Mouse (Mus musculus) B cell, adult 62 days (primary cell): ENCODE measurements around the gene Olfr811. TPM values are rescaled to one million over a fixed set of nuclear protein-coding genes. Genes with fewer than 3 reads are reported as not detected.

Experiments used
- total RNA-seq: library from RNA; stranded (reverse); gene quantifications from 4 replicates; pipeline ENCODE4 v1.2.4, GENCODE M21; 2023

Olfr811 gene
- total RNA-seq = not detected in 4 replicates

GRCm38 (mm10) chr10:129804296-129804695 is at the start of gene Olfr811:
Olfr811 (minus strand) TSS chr10:129804396.

DNA sequence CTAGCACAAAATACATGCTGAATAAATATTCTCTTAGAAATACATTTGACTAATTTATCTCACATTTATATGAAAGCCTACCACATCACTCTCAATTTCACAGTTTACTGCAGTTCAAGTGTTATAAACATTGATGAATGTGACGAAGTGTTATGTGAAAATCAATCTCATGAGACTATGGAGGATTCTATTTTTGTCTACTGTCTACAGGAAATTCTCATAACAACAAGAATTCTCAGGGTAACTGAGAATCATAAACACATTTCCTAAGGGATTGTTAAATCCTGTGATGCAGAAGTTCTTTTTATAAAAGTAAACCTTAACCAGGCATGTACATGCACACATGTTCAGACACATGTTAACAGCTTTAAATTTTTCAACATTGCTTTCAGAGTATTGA is 41.8 kb upstream of the Olfr811 start, which contains the start of gene Olfr812:
Gene Olfr812 (minus strand): TSS at position 101 of the 400 bp plus-strand sequence.

GRCm38 (mm10) chr10:129794817-129795216 is 9.4 kb downstream of the Olfr811 start, which contains the start of gene Olfr810:
Olfr810 (minus strand) TSS chr10:129794917.

DNA sequence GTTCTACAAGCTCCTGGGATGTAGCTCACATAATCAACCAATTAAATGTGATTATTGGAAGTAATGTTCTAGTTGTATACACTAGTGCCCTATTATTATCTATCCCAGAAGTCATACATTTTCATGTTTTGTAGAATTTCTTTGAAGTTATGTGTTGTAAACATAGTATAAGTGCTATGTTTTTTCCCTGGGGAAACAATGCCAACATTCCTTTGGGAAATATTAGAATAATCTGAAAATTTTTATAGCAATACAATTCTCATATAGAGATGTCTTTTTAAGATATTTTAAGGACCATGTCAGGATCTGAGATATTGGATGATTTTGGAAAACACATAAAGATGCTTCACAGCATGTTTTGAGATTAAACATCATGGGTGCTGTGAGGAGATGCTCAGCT is 29.9 kb downstream of the Olfr811 start, which contains the start of gene Olfr809:
Gene Olfr809 (plus strand): TSS at position 301 of the 400 bp plus-strand sequence.

GRCm38 (mm10) chr10:129765182-129765581 is 39.0 kb downstream of the Olfr811 start, which contains the start of gene Olfr808:
Olfr808 (plus strand) TSS chr10:129765482.

GRCm38 (mm10) chr10:129757693-129758092 is 46.5 kb downstream of the Olfr811 start, which contains the start of gene Olfr807:
Olfr807 (minus strand) TSS chr10:129757793.

Other genes with a start within 250 kb of the Olfr811 start
- gene Olfr794, start 236.7 kb downstream of the Olfr811 start, total RNA-seq = not detected in 4 replicates
- gene Olfr796, start 191.8 kb downstream of the Olfr811 start, total RNA-seq = not detected in 4 replicates
- gene Olfr798, start 176.5 kb downstream of the Olfr811 start, total RNA-seq = not detected in 4 replicates
- not detected in 4 replicates for gene Olfr799, start 166.9 kb downstream of the Olfr811 start, total RNA-seq
- not detected in 4 replicates for gene Olfr800, start 146.7 kb downstream of the Olfr811 start, total RNA-seq
- not detected in 4 replicates for gene Olfr801, start 130.5 kb downstream of the Olfr811 start, total RNA-seq
- gene Olfr802, start 116.2 kb downstream of the Olfr811 start, total RNA-seq = not detected in 4 replicates
- not detected in 4 replicates for gene Olfr803, start 110.1 kb downstream of the Olfr811 start, total RNA-seq
- not detected in 4 replicates for gene Olfr804, start 101.2 kb downstream of the Olfr811 start, total RNA-seq
- not detected in 4 replicates for gene Olfr805, start 75.0 kb downstream of the Olfr811 start, total RNA-seq
- not detected in 4 replicates for gene Olfr806, start 62.5 kb downstream of the Olfr811 start, total RNA-seq
- gene Olfr807, start 46.6 kb downstream of the Olfr811 start, total RNA-seq = not detected in 4 replicates
- gene Olfr808, start 38.9 kb downstream of the Olfr811 start, total RNA-seq = not detected in 4 replicates
- gene Olfr809, start 29.8 kb downstream of the Olfr811 start, total RNA-seq = not detected in 4 replicates
- gene Olfr810, start 9.5 kb downstream of the Olfr811 start, total RNA-seq = not detected in 4 replicates
- not detected in 4 replicates for gene Olfr812, start 41.7 kb upstream of the Olfr811 start, total RNA-seq
- not detected in 4 replicates for gene Olfr813, start 51.0 kb upstream of the Olfr811 start, total RNA-seq
- gene Olfr814, start 75.5 kb upstream of the Olfr811 start, total RNA-seq = not detected in 4 replicates
- gene Olfr815, start 101.5 kb upstream of the Olfr811 start, total RNA-seq = not detected in 4 replicates
- not detected in 4 replicates for gene Olfr816, start 111.2 kb upstream of the Olfr811 start, total RNA-seq
- gene Olfr818, start 144.7 kb upstream of the Olfr811 start, total RNA-seq = not detected in 4 replicates
- gene Olfr819, start 162.9 kb upstream of the Olfr811 start, total RNA-seq = not detected in 4 replicates
- gene Olfr247, start 171.7 kb upstream of the Olfr811 start, total RNA-seq = not detected in 4 replicates
- not detected in 4 replicates for gene Gm10310, start 180.7 kb upstream of the Olfr811 start, total RNA-seq
- not detected in 4 replicates for gene Olfr820, start 208.2 kb upstream of the Olfr811 start, total RNA-seq
- not detected in 4 replicates for gene Olfr821, start 226.0 kb upstream of the Olfr811 start, total RNA-seq